Mouse (Mus musculus): ENCODE measurements around the gene Pid1. TPM values are rescaled to one million over a fixed set of nuclear protein-coding genes. Genes with fewer than 3 reads are reported as not detected.

Pid1 gene
- polyA plus RNA-seq, 1 experiment from 2014 or later = 9.7 TPM

DNA sequence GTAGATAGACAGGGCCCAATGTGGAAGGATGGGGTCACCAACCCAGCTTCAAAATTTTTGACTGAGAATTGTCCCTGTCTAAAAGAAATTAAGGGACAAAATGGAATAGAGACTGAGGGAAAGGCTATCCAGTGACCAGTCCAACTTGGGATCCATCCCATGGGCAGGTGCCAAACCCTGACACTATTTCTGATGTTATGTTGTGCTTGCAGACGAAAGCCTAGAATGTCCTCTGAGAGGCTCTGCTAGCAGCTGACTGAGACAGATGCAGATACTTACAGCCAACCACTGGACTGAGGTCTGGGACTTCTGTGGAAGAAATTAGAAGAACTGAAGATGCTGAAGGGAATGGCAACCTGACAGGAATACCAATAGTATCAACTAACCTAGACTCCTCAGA, 338.2 kb downstream of the Pid1 start:
- H3K4me3 ChIP-seq = no peak overlapping the region
- no peaks in the 10 kb centered on the region for H3K9me3 ChIP-seq
- no peaks in the 10 kb centered on the region for H3K4me1 ChIP-seq
- WGBS = 69% methylated on average over 1 of the region's 1 CpGs
- DNase-seq (ENCODE audit: low spot score) = no peak
- H3K27me3 ChIP-seq (ENCODE audit: insufficient read depth, poor library complexity, severe bottlenecking) = no peaks in the 10 kb centered on the region
- H3K36me3 ChIP-seq = no peaks in the 10 kb centered on the region
- H3K27ac ChIP-seq = no peak overlapping the region

DNA sequence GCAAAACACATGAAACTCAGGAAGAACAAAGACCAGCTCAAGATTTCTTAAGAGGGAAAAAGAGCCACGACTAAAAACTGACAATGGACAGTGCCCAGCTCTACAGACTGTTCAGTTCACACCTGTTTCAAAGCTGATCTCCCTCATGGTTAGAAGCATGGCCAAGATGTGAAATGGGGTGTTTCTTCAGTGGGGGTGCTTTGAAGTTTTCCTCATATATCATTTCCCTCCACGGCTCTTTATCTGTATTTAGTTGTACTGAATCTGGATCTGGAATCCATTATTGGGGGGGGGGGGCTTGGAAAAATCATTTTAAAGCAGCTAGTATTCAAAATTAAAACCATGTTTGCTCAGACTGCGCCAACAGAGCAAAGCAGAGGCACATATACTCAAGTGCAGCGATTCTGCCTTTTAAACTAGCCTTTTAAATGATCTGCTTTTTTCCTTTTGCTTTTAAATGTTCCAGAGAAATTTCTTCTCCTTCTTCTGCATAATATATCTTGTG, 351.1 kb downstream of the Pid1 start:
- Histone ChIP-seq H3K9me3 (no peaks in the 10 kb centered on the region), H3K4me3 (no peak overlapping the region), H3K4me1 (no peaks in the 10 kb centered on the region), H3K27me3 (ENCODE audit: insufficient read depth, poor library complexity, severe bottlenecking) (no peaks in the 10 kb centered on the region), H3K27ac (no peak overlapping the region), H3K36me3 (no peaks in the 10 kb centered on the region)
- 73% methylated on average over 4 of the region's 4 CpGs for WGBS
- no peak for DNase-seq (ENCODE audit: low spot score)

DNA sequence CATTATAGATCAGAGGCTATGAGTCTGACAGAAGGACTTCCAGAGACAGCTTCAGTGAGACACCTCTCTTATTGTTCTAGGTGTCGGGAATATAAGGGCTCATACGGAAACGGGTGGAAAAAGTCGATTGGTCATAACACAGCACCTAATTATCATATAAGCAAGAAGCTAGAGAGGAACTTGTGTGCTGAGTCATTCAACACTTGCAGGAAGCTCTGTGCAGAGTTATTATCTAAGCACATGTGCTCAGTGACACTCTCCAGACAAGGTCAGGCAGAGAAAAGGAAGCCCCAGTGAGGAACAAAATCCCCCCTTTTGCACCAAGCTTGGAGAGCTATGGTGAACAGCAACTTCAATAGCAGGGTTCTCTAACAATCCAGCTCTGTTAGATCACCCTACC, 361.4 kb downstream of the Pid1 start:
- H3K27me3 ChIP-seq (ENCODE audit: insufficient read depth, poor library complexity, severe bottlenecking) = no peaks in the 10 kb centered on the region
- H3K4me3 ChIP-seq = no peak overlapping the region
- no peaks in the 10 kb centered on the region for H3K4me1 ChIP-seq
- 68% methylated on average over 4 of the region's 4 CpGs for WGBS
- no peak overlapping the region for H3K27ac ChIP-seq
- H3K9me3 ChIP-seq = no peaks in the 10 kb centered on the region
- no peaks in the 10 kb centered on the region for H3K36me3 ChIP-seq
- DNase-seq (ENCODE audit: low spot score) = no peak

Small RNAs within 50 kb of the gene (microRNA-seq; reads per million reads assigned to microRNA genes)
- not detected for gene Mir6353

Measured in heart, embryonic 10.5 days (tissue).